Mouse (Mus musculus): Measurements from ENCODE around the gene Polr2l. TPM values are rescaled to one million over a fixed set of nuclear protein-coding genes. Genes with fewer than 3 reads are reported as not detected.

The Polr2l gene
- polyA plus RNA-seq, 1 experiment from 2014 or later, result 84.0 TPM

- Histone ChIP-seq H3K27ac (replicated peaks) (no peak overlapping the region), H3K27me3 (replicated peaks; ENCODE audit: low read depth, poor library complexity, severe bottlenecking) (peaks cover 31% of the 10 kb centered on the region), H3K36me3 (replicated peaks) (0 out of 2 replicates have a peak, but pooled peaks cover 3% of the 10 kb centered on the region), H3K4me1 (peaks cover 33% of the 10 kb centered on the region), H3K9me3 (no peaks in the 10 kb centered on the region), H3K4me3 (peak overlapping the region; percentile 74)
- 77% methylated on average over 6 of the region's 6 CpGs for WGBS
- DNase-seq (ENCODE audit: low spot score), result no peak
Observed at GRCm38 (mm10) chr7:141483114-141483653, 8.3 kb upstream of the Polr2l start.

- Histone ChIP-seq H3K27me3 (replicated peaks; ENCODE audit: low read depth, poor library complexity, severe bottlenecking) (peaks cover 31% of the 10 kb centered on the region), H3K36me3 (replicated peaks) (0 out of 2 replicates have a peak, but pooled peaks cover 2% of the 10 kb centered on the region), H3K4me1 (peaks cover 39% of the 10 kb centered on the region), H3K27ac (replicated peaks) (0 out of 2 replicates have a peak overlapping the region, but pooled peaks have one; percentile 55), H3K4me3 (peak overlapping the region; percentile 74), H3K9me3 (no peaks in the 10 kb centered on the region)
- 9% methylated on average over 11 of the region's 11 CpGs for WGBS
- no peak for DNase-seq (ENCODE audit: low spot score)
Observed at GRCm38 (mm10) chr7:141482531-141483024, 7.6 kb upstream of the Polr2l start.

GRCm38 (mm10) chr7:141481498-141482401 is 6.8 kb upstream of the Polr2l start:
- Histone ChIP-seq H3K4me3 (peak overlapping the region; percentile 74), H3K36me3 (replicated peaks) (no peaks in the 10 kb centered on the region), H3K4me1 (peaks cover 47% of the 10 kb centered on the region), H3K27me3 (replicated peaks; ENCODE audit: low read depth, poor library complexity, severe bottlenecking) (peaks cover 31% of the 10 kb centered on the region), H3K9me3 (no peaks in the 10 kb centered on the region), H3K27ac (replicated peaks) (peak overlapping the region; percentile 55; the same call in 1 of the 2 replicates)
- DNase-seq (ENCODE audit: low spot score), result peak; percentile 82
- WGBS, result under 1% methylated on average over 81 of the region's 81 CpGs

GRCm38 (mm10) chr7:141480842-141481497 is 6.0 kb upstream of the Polr2l start:
- Histone ChIP-seq H3K9me3 (no peaks in the 10 kb centered on the region), H3K27ac (replicated peaks) (no peak overlapping the region), H3K4me3 (peak overlapping the region; percentile 74), H3K27me3 (replicated peaks; ENCODE audit: low read depth, poor library complexity, severe bottlenecking) (peaks cover 36% of the 10 kb centered on the region), H3K36me3 (replicated peaks) (no peaks in the 10 kb centered on the region), H3K4me1 (peaks cover 55% of the 10 kb centered on the region)
- WGBS, result 9% methylated on average over 10 of the region's 10 CpGs
- DNase-seq (ENCODE audit: low spot score), result peak; percentile 69

GRCm38 (mm10) chr7:141478270-141478748 is 3.4 kb upstream of the Polr2l start:
- 76% methylated on average over 5 of the region's 5 CpGs for WGBS

GRCm38 (mm10) chr7:141477578-141478269 is 2.8 kb upstream of the Polr2l start:
- H3K4me1 ChIP-seq, result peaks cover 66% of the 10 kb centered on the region
- H3K9me3 ChIP-seq, result no peaks in the 10 kb centered on the region
- WGBS, result 70% methylated on average over 4 of the region's 4 CpGs
- H3K36me3 ChIP-seq (replicated peaks), result peaks cover 3% of the 10 kb centered on the region
- peaks cover 21% of the 10 kb centered on the region for H3K27me3 ChIP-seq (replicated peaks; ENCODE audit: low read depth, poor library complexity, severe bottlenecking)
- no peak for DNase-seq (ENCODE audit: low spot score)
- H3K27ac ChIP-seq (replicated peaks), result peak overlapping the region; percentile 37
- peak overlapping the region; percentile 14; the same call in 1 of the 2 replicates for H3K4me3 ChIP-seq

More at GRCm38 (mm10) chr7:141478270-141478748, 3.4 kb upstream of the Polr2l start:
- no peaks in the 10 kb centered on the region for H3K9me3 ChIP-seq
- DNase-seq (ENCODE audit: low spot score), result no peak
- peak overlapping the region; percentile 14; the same call in 1 of the 2 replicates for H3K4me3 ChIP-seq
- H3K27ac ChIP-seq (replicated peaks), result peak overlapping the region; percentile 37; the same call in 1 of the 2 replicates
- peaks cover 27% of the 10 kb centered on the region for H3K27me3 ChIP-seq (replicated peaks; ENCODE audit: low read depth, poor library complexity, severe bottlenecking)
- H3K4me1 ChIP-seq, result peaks cover 70% of the 10 kb centered on the region
- H3K36me3 ChIP-seq (replicated peaks), result no peaks in the 10 kb centered on the region

GRCm38 (mm10) chr7:141476981-141477370 is 2.0 kb upstream of the Polr2l start:
- no peak for DNase-seq (ENCODE audit: low spot score)
- peak overlapping the region; percentile 98 for H3K27ac ChIP-seq (replicated peaks)
- peak overlapping the region; percentile 89 for H3K4me3 ChIP-seq
- peaks cover 58% of the 10 kb centered on the region for H3K4me1 ChIP-seq
- H3K9me3 ChIP-seq, result no peaks in the 10 kb centered on the region
- peaks cover 13% of the 10 kb centered on the region for H3K27me3 ChIP-seq (replicated peaks; ENCODE audit: low read depth, poor library complexity, severe bottlenecking)
- H3K36me3 ChIP-seq (replicated peaks), result peaks cover 10% of the 10 kb centered on the region
- WGBS, result 16% methylated on average over 7 of the region's 7 CpGs

- peak overlapping the region; percentile 89 for H3K4me3 ChIP-seq
- WGBS, result 1% methylated on average over 17 of the region's 17 CpGs
- H3K27me3 ChIP-seq (replicated peaks; ENCODE audit: low read depth, poor library complexity, severe bottlenecking), result peaks cover 8% of the 10 kb centered on the region
- peaks cover 52% of the 10 kb centered on the region for H3K4me1 ChIP-seq
- peak; percentile 75 for DNase-seq (ENCODE audit: low spot score)
- peak overlapping the region; percentile 98 for H3K27ac ChIP-seq (replicated peaks)
- H3K36me3 ChIP-seq (replicated peaks), result peaks cover 15% of the 10 kb centered on the region
- H3K9me3 ChIP-seq, result no peaks in the 10 kb centered on the region
Observed at GRCm38 (mm10) chr7:141476226-141476980, 1.5 kb upstream of the Polr2l start.

- 1% methylated on average over 12 of the region's 12 CpGs for WGBS
- Histone ChIP-seq H3K9me3 (no peaks in the 10 kb centered on the region), H3K27me3 (replicated peaks; ENCODE audit: low read depth, poor library complexity, severe bottlenecking) (peaks cover 8% of the 10 kb centered on the region), H3K4me3 (peak overlapping the region; percentile 89), H3K27ac (replicated peaks) (peak overlapping the region; percentile 98), H3K36me3 (replicated peaks) (peaks cover 21% of the 10 kb centered on the region), H3K4me1 (peaks cover 46% of the 10 kb centered on the region)
- DNase-seq (ENCODE audit: low spot score), result no peak
Observed at GRCm38 (mm10) chr7:141475805-141476158, 850 bp upstream of the Polr2l start.

- Histone ChIP-seq H3K9me3 (no peaks in the 10 kb centered on the region), H3K4me3 (peak overlapping the region; percentile 89), H3K27ac (replicated peaks) (peak overlapping the region; percentile 98; the same call in 1 of the 2 replicates), H3K36me3 (replicated peaks) (peaks cover 37% of the 10 kb centered on the region), H3K27me3 (replicated peaks; ENCODE audit: low read depth, poor library complexity, severe bottlenecking) (peaks cover 8% of the 10 kb centered on the region), H3K4me1 (peaks cover 55% of the 10 kb centered on the region)
- DNase-seq (ENCODE audit: low spot score), result no peak
- WGBS, result 11% methylated on average over 5 of the region's 5 CpGs
Observed at GRCm38 (mm10) chr7:141474160-141474559, 772 bp downstream of the Polr2l start.

GRCm38 (mm10) chr7:141472763-141473162 is 2.2 kb downstream of the Polr2l start:
- H3K27me3 ChIP-seq (replicated peaks; ENCODE audit: low read depth, poor library complexity, severe bottlenecking), result peaks cover 8% of the 10 kb centered on the region; the same call in 1 of the 2 replicates
- no peak overlapping the region; the same call in 1 of the 2 replicates for H3K4me3 ChIP-seq
- H3K9me3 ChIP-seq, result no peaks in the 10 kb centered on the region
- peaks cover 63% of the 10 kb centered on the region for H3K4me1 ChIP-seq
- 89% methylated on average over 6 of the region's 6 CpGs for WGBS
- H3K27ac ChIP-seq (replicated peaks), result no peak overlapping the region
- no peak for DNase-seq (ENCODE audit: low spot score)
- peaks cover 40% of the 10 kb centered on the region for H3K36me3 ChIP-seq (replicated peaks)

All from embryonic facial prominence, embryonic 10.5 days (tissue).